Mouse (Mus musculus) cerebellum, adult 2 months (tissue): ENCODE measurements around the gene Cited4.

Source experiments
- CTCF ChIP-seq: fragments of 200-500 bp; IDR thresholded peaks from 2 replicates; pipeline ENCODE4 v1.5.1; 2011; ENCODE audit warnings: low read depth, mild to moderate bottlenecking, control low read depth, low read length, moderate library complexity, borderline replicate concordance; ENCODE audit not compliant: insufficient read depth
- POLR2A ChIP-seq: fragments of 200-500 bp; IDR thresholded peaks from 2 replicates; pipeline ENCODE4 v1.6.1; 2011; ENCODE audit warnings: low read length, control low read depth, borderline replicate concordance; ENCODE audit not compliant: insufficient read depth

GRCm38 (mm10) chr4:120673606-120674005 is 7.2 kb downstream of the Cited4 start:
- no peak for TF ChIP-seq CTCF
- no peak for TF ChIP-seq POLR2A
